Mouse (Mus musculus) lung, postnatal 0 days (tissue): ENCODE results near the gene Zbtb8a. TPM values are rescaled to one million over a fixed set of nuclear protein-coding genes. Genes with fewer than 3 reads are reported as not detected.
A peak's percentile ranks its signal among the peaks of the same experiment; 100 is the strongest.

Source experiments
- ATAC-seq: fragments of 200-750 bp; cut with Nextera tagmentation; 2 replicates; pipeline ENCODE4 v1.8.0; 2017; ENCODE audit warnings: moderate library complexity
- DNase-seq: peaks from one replicate; pipeline ENCODE4 v3.0.0-alpha.2; 2016; ENCODE audit warnings: low spot score
- H3K27ac ChIP-seq: fragments of 300-500 bp; sonication (generic); 2 replicates; pipeline ENCODE4 v1.5.1; 2014; ENCODE audit warnings: antibody characterized with exemption, mild to moderate bottlenecking, low read length, mixed read lengths
- H3K27me3 ChIP-seq: fragments of 300-500 bp; sonication (generic); replicated peaks from 2 replicates; pipeline ENCODE4 v1.6.1; 2014; ENCODE audit warnings: low read length, mixed read lengths; ENCODE audit not compliant: insufficient read depth
- H3K36me3 ChIP-seq: fragments of 300-500 bp; sonication (generic); 2 replicates; pipeline ENCODE4 v1.6.1; 2014; ENCODE audit warnings: low read length, mixed read lengths; ENCODE audit not compliant: insufficient read depth
- H3K4me1 ChIP-seq: fragments of 300-500 bp; sonication (generic); 2 replicates; pipeline ENCODE4 v1.6.1; 2014; ENCODE audit warnings: antibody characterized with exemption, low read depth, low read length, mixed read lengths; ENCODE audit not compliant: insufficient read depth
- H3K4me2 ChIP-seq: fragments of 300-500 bp; sonication (generic); replicated peaks from 2 replicates; pipeline ENCODE4 v1.6.1; 2014; ENCODE audit warnings: low read depth, mild to moderate bottlenecking, low read length, moderate library complexity, mixed read lengths
- H3K4me3 ChIP-seq: fragments of 300-500 bp; sonication (generic); 2 replicates; pipeline ENCODE4 v1.5.1; 2014; ENCODE audit warnings: low read depth, low read length
- H3K9ac ChIP-seq: fragments of 300-500 bp; sonication (generic); replicated peaks from 2 replicates; pipeline ENCODE4 v1.6.1; 2014; ENCODE audit warnings: low read depth, mild to moderate bottlenecking
- H3K9me3 ChIP-seq: fragments of 300-500 bp; sonication (generic); 2 replicates; pipeline ENCODE4 v1.6.1; 2016; ENCODE audit warnings: low read length, mixed read lengths
- CTCF ChIP-seq: IDR thresholded peaks from 2 replicates; pipeline ENCODE4 v1.5.1; 2016; ENCODE audit warnings: antibody characterized with exemption, mild to moderate bottlenecking
- EP300 ChIP-seq: IDR thresholded peaks from 2 replicates; pipeline ENCODE4 v1.6.1; 2016; ENCODE audit warnings: antibody characterized with exemption, mild to moderate bottlenecking, control low read depth
- WGBS: fragments of 180-500 bp; shearing (Covaris S2); extraction: QIAGEN DNeasy Blood & Tissue Kit; methylation state at CpG from one replicate; pipeline ENCODE4 v1.1.7; 2014; 5-methylcytosine and 5-hydroxymethylcytosine counted together
- polyA plus RNA-seq: library from polyadenylated mRNA; unstranded; fragments of >200 nt; fragmentation: Nextera tagmentation; extraction: Ambion mirVana; gene quantifications from 2 replicates; pipeline ENCODE4 v1.2.1, GENCODE M21; 2015

The Zbtb8a gene
- polyA plus RNA-seq, 1 experiment from 2014 or later = 15.6 TPM

GRCm38 (mm10) chr4:129350644-129351043 is 27.3 kb downstream of the Zbtb8a start:
- H3K9ac ChIP-seq = no peak overlapping the region
- H3K4me2 ChIP-seq = no peak overlapping the region
- no peaks in the 10 kb centered on the region for H3K27me3 ChIP-seq
- H3K27ac ChIP-seq = no peak overlapping the region
- DNase-seq (peak; percentile 85), ATAC-seq (peak; percentile 85)
- 10% methylated on average over 1 of the region's 1 CpGs for WGBS
- H3K9me3 ChIP-seq = no peaks in the 10 kb centered on the region
- TF ChIP-seq CTCF (peak; percentile 98), EP300 (no peak)
- H3K4me3 ChIP-seq = no peak overlapping the region
- H3K36me3 ChIP-seq = 0 out of 2 replicates have a peak, but pooled peaks cover 6% of the 10 kb centered on the region
- H3K4me1 ChIP-seq = no peaks in the 10 kb centered on the region

- Histone ChIP-seq H3K27me3 (no peaks in the 10 kb centered on the region), H3K9me3 (no peaks in the 10 kb centered on the region), H3K27ac (no peak overlapping the region), H3K4me2 (no peak overlapping the region), H3K9ac (no peak overlapping the region), H3K4me3 (no peak overlapping the region), H3K36me3 (peaks cover 9% of the 10 kb centered on the region; the same call in 1 of the 2 replicates), H3K4me1 (no peaks in the 10 kb centered on the region)
- ATAC-seq = no peak
- peak; percentile 32 for DNase-seq
- TF ChIP-seq CTCF (no peak), EP300 (no peak)
- WGBS = 68% methylated on average over 15 of the region's 15 CpGs
Observed at GRCm38 (mm10) chr4:129346481-129347154, 31.3 kb downstream of the Zbtb8a start.

- TF ChIP-seq CTCF (no peak), EP300 (no peak)
- no peaks in the 10 kb centered on the region for H3K27me3 ChIP-seq
- H3K9me3 ChIP-seq = no peaks in the 10 kb centered on the region
- no peaks in the 10 kb centered on the region for H3K4me1 ChIP-seq
- H3K4me2 ChIP-seq = no peak overlapping the region
- H3K36me3 ChIP-seq = peaks cover 9% of the 10 kb centered on the region; the same call in 1 of the 2 replicates
- ATAC-seq (no peak), DNase-seq (no peak)
- H3K4me3 ChIP-seq = no peak overlapping the region
- 91% methylated on average over 2 of the region's 2 CpGs for WGBS
- H3K27ac ChIP-seq = no peak overlapping the region
- H3K9ac ChIP-seq = no peak overlapping the region
Observed at GRCm38 (mm10) chr4:129342705-129343104, 35.2 kb downstream of the Zbtb8a start.

- H3K4me3 ChIP-seq = no peak overlapping the region
- TF ChIP-seq CTCF = peak; percentile 30
- no peak for TF ChIP-seq EP300
- peaks cover 9% of the 10 kb centered on the region; the same call in 1 of the 2 replicates for H3K36me3 ChIP-seq
- H3K4me2 ChIP-seq = no peak overlapping the region
- no peak overlapping the region for H3K27ac ChIP-seq
- 81% methylated on average over 1 of the region's 1 CpGs for WGBS
- H3K4me1 ChIP-seq = no peaks in the 10 kb centered on the region
- H3K9ac ChIP-seq = no peak overlapping the region
- ATAC-seq = no peak
- no peaks in the 10 kb centered on the region for H3K9me3 ChIP-seq
- no peaks in the 10 kb centered on the region for H3K27me3 ChIP-seq
- no peak for DNase-seq
Observed at GRCm38 (mm10) chr4:129341888-129342287, 36.0 kb downstream of the Zbtb8a start.

GRCm38 (mm10) chr4:129339743-129340142 is 38.2 kb downstream of the Zbtb8a start:
- H3K4me1 ChIP-seq = no peaks in the 10 kb centered on the region
- ATAC-seq (no peak), DNase-seq (no peak)
- H3K27me3 ChIP-seq = no peaks in the 10 kb centered on the region
- no peak overlapping the region for H3K4me3 ChIP-seq
- H3K9me3 ChIP-seq = no peaks in the 10 kb centered on the region
- peaks cover 9% of the 10 kb centered on the region; the same call in 1 of the 2 replicates for H3K36me3 ChIP-seq
- no peak overlapping the region for H3K4me2 ChIP-seq
- no peak overlapping the region for H3K9ac ChIP-seq
- H3K27ac ChIP-seq = no peak overlapping the region
- WGBS = 86% methylated on average over 3 of the region's 3 CpGs
- no peak for TF ChIP-seq EP300
- TF ChIP-seq CTCF = no peak

- H3K27ac ChIP-seq = peak overlapping the region; percentile 99
- H3K36me3 ChIP-seq = no peaks in the 10 kb centered on the region
- peak overlapping the region; percentile 65 for H3K4me2 ChIP-seq
- no peaks in the 10 kb centered on the region; the same call in 1 of the 2 replicates for H3K4me1 ChIP-seq
- no peaks in the 10 kb centered on the region for H3K9me3 ChIP-seq
- WGBS = 40% methylated on average over 14 of the region's 14 CpGs
- no peaks in the 10 kb centered on the region for H3K27me3 ChIP-seq
- H3K9ac ChIP-seq = no peak overlapping the region
- peak overlapping the region; percentile 86 for H3K4me3 ChIP-seq
- no peak for TF ChIP-seq EP300
- DNase-seq = peak; percentile 27
- no peak for ATAC-seq
Observed at GRCm38 (mm10) chr4:129336291-129336690, 41.6 kb downstream of the Zbtb8a start.
